Mouse (Mus musculus) bone marrow macrophage, adult 2 months (primary cell): ENCODE measurements around the gene Mblac2.

ENCODE experiments used
- CTCF ChIP-seq: IDR thresholded peaks from 2 replicates; pipeline ENCODE4 v1.5.1; 2012; ENCODE audit warnings: low read depth, mild to moderate bottlenecking, low read length, moderate library complexity
- POLR2A ChIP-seq: IDR thresholded peaks from 2 replicates; pipeline ENCODE4 v1.6.1; 2012; ENCODE audit warnings: mild to moderate bottlenecking, low read depth, low read length, borderline replicate concordance

- TF ChIP-seq CTCF (no peak), POLR2A (no peak)
These were observed 4.8 kb upstream of the Mblac2 start for GRCm38 (mm10) chr13:81706311-81706710.
